Mouse (Mus musculus): ENCODE measurements at regions not wholly inside any gene's neighbourhood (a gene's known extent, or its start where the extent isn't known, plus 50 kb on each side); places are given as distances from the start of the nearest gene placed in this dataset.

GRCm38 (mm10) chr10:111073851-111074430 is 64.0 kb upstream of the Zdhhc17 start:
- no peak for DNase-seq

GRCm38 (mm10) chr10:111073262-111073661 is 63.3 kb upstream of the Zdhhc17 start:
- DNase-seq: no peak

GRCm38 (mm10) chr10:111072554-111072909 is 62.6 kb upstream of the Zdhhc17 start:
- DNase-seq: no peak

GRCm38 (mm10) chr10:111071805-111072553 is 62.0 kb upstream of the Zdhhc17 start:
- no peak for DNase-seq

GRCm38 (mm10) chr10:111066146-111066545 is 56.2 kb upstream of the Zdhhc17 start:
- no peak for DNase-seq

GRCm38 (mm10) chr10:111060626-111061025 is 50.7 kb upstream of the Zdhhc17 start:
- no peak for DNase-seq
